Mouse (Mus musculus): ENCODE results near the gene Cxcl14.

Cxcl14 gene

DNA sequence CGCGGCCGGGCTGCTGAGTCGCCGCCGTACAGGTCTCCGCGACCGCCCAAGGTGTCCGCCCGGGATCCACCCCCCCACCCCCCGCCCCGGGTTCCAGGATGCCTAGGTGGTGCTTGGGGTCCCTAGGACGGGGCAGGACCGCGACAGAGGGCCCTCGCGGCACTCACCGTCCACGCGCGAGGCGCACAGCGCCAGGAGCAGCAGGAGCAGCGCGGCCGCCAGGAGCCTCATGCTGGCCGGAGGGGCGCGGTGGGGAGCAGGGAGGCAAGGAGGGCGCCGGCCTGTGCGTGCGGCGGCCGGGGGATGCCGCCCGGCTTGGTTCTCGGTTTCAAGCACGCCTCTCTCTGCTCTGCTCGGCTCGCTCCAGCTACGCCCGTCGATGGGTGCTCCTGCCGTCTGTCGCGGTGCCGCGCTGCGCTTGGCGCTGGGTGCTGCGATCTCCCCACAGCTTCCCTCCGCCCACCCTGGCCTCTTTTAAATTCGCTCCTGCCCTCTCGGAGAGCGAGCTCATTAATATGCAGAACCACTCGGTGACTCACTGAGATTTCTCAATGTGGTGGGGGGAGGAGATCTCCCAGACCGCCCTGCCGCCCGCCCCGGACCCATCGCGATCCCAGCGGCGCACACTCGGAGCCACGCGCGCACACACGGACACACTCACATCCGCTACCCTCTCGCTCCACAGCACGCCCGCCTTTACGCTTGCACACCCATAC, at the start of gene Cxcl14:
Cxcl14 (minus strand) TSS at position 609 of the 716 bp plus-strand sequence.
- no peak for DNase-seq

DNA sequence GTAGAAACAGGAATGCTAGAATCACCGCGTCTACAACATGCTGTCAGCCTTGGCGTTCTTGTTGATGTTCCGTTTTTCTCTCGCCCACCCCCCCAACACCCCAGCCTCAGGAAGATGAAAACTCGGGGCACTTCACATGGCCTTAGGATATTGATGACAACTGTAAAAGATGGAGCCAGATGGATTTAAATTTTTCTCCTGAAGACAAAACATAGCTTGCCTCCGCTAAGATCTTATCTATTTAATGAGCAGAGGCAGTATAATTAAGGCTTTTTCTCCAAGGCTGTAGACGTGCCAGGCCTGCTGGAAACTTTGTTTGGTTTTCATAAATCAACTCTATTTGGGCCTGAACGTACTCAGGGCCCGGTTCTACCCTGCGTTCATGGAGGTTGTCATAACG, 48.0 kb upstream of the Cxcl14 start:
- DNase-seq = no peak

DNA sequence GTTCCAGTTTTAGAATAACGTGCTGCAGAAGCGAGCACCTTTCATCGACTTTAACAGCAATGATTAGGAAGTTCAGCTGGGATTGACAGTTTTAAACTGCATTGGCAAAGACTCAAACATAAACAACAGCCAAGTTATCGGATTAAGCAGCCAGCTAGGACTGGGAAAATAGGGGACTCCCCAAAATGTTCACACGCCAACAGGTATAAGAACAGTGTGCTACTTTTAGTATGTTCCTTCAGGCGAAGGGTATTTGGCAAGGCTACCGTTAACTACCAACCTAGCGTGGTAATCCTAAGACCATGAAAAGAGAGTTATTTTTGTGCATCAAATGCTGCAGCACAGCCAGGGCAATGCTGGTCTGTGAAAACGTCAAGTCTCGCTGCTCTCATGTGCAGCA, 46.1 kb upstream of the Cxcl14 start:
- no peak for DNase-seq

DNA sequence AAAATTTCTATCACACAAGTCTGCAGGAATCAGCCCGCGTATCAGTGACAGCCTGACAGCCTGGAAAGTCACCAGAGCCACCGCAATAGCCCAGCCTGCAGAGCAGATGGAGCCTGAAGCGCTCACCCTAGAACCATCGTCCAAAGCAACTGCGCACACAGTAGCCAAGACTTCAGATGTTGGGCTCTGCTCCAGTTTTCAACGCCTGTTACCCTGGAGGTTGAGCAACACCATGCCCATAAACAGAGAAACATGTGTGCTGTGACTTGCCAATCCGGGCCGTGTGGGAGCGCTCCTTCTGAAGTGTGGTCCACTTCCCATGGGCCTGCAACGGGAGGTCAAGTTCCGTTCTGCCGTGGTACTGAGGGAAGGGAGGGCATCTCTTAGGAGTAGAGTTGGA, 44.2 kb upstream of the Cxcl14 start:
- no peak for DNase-seq

DNA sequence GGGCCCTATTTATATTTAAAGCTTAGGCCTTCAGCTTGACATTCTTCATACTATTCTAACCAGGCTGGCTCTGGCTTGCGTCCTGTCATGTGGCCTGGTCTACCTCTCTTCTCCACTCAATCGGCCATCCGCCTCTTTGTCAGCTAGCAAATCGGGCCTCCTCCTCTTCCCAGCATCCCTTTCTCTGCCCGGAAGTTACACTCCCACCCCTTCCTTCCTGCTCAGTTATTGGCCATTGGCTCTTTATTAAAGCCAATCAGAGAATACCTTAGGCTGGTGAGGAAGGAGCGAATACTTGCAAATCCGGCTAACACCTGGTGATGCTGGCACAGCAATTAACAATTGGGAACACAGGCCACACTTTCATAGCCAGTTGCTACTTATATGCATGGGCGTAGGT, 43.5 kb upstream of the Cxcl14 start:
- DNase-seq = no peak

DNA sequence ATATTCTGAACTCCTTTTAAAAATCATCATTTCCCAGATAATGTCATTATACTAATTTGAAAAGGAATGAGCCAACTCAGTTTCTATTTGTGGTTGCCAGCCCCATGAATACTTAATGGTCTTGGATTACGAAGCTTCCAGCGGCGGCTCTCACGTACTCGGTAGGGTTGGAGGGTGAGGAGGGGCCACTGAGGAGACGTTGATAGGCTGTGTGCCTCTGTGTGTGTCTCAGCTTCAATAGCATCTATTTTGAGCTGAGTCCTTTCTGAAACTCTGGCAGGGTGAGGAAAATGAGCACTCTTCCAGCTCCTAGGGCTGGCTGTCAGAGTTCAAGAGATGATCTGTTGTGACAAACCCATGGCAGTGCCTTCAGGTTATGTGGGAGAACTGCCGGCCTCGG, 40.6 kb upstream of the Cxcl14 start:
- DNase-seq = no peak

DNA sequence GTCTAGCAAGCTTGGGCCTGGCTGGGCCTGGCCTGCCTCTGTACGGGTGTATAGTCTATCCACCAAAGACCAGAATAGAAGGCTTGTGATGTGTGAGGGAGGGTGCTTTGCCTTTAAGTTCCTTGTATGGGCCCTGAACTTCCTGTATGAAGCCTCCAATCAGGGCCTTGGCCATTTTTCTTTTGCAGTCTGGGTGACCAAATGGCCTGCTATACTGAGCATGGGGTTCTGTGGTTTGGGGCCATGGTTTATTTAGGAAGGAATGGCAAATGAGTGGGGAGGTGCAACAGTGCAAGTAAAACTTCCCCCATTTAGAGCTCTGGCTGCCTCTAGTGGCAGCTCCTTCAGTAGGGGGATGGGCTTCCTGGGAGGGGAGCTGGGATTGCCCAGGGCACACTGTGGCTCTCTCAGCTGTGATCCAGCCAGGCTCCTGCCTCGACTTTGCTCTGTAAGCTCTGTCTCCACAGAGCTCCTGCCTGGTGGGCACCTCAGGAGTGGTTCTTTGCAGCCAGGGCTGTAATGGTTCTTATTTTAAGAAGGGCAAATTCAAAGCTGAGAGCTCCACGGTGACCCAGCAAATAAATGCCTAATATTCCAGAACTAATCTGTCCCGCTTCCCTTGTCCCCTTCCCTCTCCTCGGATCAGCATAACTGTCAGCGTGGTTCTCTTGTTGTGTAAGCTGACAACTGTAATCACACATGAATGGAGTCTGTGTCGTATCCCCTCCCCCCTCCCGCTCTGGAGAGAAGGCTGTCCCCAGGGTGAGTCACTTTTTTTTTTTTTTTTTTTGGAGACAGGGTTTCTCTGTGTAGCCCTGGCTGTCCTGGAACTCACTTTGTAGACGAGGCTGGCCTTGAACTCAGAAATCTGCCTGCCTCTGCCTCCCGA, 38.7 kb upstream of the Cxcl14 start:
- no peak for DNase-seq

DNA sequence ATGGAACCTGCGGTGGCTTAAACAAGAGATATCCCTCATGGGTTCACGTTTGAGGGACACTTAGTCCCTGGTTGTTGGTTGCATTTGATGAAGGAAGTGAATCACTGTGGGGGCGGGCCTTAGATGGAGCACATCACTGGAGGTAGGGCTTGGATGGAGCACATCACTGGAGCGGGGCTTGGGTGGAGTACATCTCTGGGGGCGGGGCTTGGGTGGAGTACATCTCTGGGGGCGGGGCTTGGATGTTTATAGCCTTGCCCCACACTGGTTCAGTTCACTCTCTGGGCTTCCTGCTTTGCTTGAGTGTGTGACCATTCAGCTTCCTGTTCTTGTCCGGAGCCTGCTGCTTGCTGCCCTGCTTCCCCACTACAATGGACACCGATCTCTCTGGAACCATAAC, 37.9 kb upstream of the Cxcl14 start:
- DNase-seq = no peak

DNA sequence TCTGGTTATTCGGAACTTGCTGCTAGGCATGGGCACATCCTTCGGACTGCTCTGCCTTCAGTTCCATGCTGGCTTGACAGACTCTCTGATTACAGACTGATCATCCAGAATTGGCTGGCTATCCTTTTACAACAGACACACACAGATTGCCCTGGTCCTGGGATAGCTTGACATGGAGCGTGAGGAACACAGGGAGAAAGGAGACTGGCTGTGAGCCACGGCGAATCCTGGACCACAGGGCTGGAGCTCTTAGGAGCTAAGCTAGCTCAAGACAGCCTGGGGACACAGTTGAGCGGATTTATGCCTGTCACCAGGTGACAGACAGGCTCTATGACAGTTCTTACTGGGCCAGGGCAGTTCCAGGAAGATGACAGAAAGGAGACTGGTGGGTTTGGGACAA, 36.0 kb upstream of the Cxcl14 start:
- no peak for DNase-seq

DNA sequence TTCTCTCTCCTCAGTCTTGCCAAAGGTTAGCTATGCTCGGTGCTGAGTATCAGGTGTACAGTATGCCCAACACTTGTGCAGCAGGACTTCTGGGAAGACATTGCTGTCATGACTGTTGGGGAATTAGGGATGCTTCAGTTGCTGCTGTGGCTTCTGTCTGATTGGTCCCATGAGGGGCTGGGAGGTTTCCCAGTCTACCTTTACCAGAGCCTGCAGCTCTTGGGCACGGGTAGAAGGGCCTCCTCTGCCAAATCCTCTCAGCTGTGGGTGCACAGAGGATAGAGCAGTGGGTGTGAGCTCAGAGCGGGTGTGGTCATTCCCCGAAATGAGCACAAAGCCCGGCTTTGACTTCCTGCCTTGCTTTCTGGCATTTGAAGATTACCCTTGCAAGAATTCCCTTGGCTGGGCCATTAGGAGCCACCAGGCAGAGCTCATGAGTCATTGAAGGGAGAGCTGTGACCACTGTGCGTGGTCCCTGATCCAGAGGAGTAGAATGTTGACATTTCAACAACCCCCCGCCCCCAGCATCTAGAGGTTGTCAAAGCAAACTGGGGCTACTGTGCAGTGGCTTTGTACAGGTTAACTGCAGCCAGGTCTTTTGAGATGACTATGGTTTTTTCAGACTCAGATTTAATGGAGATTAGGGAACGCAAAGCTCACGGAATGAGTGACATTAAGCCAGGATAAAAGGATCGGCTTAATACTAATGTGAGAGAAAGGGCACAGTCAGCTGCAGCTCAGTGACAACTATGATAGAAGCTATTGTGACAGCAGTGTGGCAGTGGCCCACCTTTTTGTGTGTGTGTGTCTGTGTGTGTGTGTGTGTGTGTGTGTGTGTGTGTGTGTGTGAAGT, 34.5 kb upstream of the Cxcl14 start:
- DNase-seq = no peak

DNA sequence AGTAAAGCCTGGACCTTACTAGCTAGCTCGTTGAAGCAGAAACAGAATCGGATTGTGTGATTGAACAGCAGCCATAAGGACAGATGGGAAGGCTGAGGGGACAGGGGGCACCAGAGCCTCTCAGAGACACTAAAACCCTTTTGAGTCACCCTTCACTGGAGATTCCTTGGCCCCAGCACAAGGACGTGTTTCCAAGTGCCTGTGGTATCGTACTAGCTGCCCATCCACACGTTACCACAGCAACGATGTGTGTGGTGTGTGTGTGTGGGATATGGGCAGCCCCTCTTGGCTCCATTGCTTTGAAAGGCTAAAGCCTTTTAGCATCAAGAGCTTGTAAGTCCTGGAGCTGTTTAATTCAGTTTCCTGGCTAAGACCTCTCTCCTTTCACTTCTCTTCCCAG, 33.4 kb upstream of the Cxcl14 start:
- DNase-seq = no peak

DNA sequence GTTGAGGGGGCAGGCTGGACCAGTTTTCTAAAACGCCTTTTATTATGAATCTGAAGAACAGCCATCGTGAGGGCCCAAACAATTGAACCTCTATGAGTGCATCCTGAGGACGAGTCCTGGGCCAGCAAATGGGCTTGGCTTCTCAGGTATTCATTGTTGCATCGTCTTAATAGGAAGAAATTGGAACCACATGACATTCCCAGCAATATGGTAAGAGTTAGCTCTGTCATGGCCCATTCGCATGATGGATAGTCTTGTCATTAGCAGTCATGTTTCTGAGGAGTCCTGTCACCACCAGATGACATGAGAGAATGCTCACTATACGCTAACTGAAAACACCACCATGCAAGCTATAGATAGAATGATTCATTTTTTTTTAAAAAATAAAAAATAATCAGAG, 32.8 kb upstream of the Cxcl14 start:
- no peak for DNase-seq

DNA sequence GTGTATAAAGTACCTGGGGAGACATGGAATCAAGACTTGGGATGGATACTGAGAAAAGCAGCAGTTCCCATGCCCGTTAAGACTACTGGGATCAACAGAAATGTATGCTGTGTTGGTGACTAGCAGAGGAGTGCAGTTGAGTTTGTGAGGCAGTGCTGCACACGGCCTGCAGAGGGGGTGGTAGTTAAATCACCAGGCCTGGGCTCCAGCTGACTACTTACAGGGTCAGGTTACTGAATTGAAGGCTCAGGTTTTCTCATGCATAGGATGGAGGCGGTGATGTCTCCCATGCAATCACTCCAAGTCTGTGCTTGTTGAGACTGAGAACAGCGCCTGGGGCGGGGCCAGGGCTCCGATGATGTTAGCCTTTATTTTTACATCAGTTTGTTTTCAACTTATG, 31.4 kb upstream of the Cxcl14 start:
- no peak for DNase-seq

DNA sequence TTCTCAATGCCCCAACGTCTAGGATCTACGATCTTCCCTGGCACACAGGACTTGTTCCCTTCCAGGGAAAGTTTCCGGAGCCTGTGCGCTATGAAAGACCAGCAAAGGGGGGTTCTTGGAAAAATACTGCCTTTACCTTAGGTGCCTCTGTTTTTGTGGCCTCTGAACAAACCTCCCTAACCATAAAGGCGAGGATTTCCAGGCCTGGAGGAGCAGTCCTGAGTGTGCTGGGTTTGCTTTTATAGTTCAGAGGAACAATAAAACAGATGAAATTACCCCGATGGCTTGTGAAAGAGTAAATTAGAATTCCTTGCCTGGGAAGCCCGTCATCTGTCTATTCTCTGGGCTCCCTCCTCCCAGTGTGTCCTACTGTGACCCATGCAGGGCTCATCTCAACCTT, 25.3 kb upstream of the Cxcl14 start:
- no peak for DNase-seq

DNA sequence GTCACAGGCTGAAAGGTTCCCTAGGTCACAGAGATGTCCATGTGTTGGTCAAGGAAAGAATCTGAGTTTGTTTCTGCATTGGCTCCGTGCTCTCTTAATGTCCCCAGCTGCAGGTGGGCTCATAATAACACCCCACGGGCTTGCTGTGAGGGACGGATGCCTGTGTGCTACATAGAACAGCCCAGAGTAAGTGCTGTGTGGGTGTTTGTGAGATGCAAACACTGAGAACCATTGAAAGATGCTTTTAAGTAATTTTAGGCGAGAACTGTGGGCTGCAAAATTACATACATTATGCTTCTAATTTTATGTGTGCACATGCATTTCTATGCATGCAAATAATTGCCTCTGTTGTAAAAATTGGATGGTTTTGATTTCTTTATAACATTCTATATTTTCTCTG, 20.6 kb upstream of the Cxcl14 start:
- DNase-seq = no peak

DNA sequence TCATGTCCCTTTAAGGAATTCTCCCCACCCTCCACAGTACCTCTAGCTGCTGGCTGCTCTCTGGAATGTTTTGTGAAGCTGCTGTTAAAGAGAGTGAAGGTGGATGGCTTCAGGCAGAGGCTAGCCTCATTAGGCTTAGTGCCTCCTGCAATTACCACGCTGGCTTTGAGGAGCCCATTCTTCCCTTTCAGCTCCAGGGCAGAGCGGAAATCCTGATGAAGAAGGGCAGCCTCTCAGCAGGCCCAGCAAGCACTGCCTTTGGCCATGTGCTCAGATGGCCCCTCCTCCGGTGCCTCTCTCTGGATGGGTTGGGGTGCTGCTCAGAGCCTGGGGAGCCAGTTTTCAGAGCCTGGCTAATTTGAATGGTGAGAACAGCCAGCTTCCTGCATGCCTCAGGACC, 18.9 kb upstream of the Cxcl14 start:
- no peak for DNase-seq

DNA sequence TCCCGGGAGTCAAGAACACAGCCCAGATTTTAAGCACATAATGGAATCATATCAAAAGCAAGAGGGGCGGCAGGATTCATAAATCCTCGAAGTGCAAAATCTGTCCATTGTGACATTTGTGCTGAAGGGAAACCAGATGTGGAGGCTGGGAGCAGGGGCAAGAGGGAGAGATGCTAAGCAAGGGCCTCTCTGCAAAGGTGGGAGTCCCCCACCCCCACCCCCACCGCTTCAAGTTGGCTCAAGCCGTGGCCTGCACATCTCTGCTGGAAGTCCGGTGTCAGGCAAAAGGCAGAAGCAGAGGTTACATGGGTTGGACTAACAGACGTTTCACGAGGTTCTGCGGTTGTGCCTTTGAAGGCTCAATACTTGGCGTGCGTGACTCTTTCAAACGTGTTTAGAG, 8.7 kb upstream of the Cxcl14 start:
- no peak for DNase-seq

DNA sequence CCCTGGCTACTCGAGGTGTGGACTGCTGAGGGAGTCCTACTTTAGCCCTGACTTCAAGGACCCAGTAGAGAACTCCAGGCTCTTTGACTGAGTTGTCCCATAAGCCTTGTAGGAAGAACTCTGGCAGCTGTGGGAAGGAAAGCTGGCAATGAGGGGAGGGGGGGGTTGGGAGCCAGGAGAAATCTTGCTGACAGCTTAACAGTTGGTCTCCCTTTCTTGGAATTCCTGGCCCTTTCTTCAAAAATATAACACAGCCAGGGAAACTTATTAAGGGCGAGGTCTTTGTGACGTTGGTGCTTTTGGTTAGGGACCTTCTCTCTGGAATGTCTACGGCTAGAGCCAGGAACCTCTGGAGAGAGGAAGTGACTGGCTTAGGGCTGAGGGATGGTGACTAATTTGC, 8.1 kb upstream of the Cxcl14 start:
- DNase-seq = no peak

DNA sequence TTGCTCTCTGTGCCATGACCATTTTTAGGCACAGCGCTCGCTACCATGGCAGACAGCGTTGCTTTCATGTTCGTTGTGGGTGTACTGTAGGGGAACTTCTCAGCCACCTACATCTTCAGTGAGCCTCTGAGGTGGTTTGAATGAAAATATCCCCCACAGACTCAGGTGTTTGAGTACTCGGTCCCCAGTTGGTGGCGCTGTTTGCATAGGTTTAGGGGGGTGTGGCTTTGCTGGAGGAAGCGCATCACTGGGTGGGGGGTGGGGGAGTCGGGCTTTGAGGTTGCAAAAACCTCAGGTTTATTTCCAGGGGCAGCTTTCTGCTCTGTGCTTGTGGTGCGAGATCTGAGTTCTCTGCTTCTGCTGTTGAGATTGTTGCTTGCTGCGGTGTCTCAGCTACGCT, 3.0 kb upstream of the Cxcl14 start:
- DNase-seq = no peak

DNA sequence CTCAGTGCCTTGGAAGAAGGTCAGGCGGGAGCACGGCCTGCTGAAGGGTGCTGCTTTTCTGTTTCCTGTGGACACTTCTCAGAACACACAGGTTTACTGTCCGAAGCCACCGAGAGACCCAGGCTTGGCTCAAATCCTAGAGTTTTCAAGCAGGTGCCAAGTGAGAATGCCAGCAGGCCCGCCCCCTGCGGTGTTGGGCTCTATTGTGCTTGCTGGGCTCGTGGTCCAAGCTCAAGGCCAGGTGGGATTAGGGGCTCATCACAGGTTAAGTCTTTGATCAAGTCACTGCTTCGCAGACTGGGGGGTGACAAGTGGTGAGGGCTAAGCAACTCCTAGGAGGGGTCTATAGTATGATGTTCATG, 289 bp upstream of the Cxcl14 start:
- DNase-seq = no peak

DNA sequence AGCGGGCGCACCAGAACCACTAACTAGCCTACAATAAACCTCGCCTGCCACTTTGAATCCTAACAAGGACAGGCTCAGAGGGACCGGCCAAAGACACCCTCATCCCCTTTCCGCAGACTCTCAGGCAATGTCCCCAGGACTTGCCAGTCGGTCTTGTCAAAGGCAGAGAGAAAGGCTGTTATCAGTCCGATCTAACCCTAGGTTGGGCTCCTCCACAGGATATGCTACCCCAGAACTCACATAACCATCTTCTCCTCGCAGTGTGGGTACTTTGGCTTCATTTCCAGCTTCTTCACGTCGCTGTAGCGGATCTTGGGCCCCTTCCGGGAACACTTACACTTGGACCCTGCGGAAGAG, 787 bp downstream of the Cxcl14 start:
- DNase-seq = no peak

DNA sequence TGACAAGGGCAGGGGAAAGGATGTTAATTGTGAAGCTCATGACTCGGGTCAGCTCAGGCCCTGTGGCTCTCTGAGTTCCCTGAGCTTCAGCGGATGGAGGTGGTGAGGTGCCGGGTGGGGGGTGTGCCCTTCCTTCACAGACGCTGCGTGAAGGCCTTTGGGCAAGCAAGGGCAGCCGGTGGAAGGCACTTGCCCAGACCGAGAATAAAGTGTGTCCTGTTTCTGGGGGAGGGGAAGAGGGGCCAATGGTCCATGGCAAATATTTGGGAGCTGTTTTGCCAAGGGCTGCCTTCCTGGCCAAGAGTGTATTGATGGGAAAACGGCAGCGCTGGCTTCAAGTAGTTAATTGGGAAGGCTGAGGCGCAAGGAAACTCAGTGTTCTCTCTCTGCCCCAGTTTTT, 1.4 kb downstream of the Cxcl14 start:
- no peak for DNase-seq

DNA sequence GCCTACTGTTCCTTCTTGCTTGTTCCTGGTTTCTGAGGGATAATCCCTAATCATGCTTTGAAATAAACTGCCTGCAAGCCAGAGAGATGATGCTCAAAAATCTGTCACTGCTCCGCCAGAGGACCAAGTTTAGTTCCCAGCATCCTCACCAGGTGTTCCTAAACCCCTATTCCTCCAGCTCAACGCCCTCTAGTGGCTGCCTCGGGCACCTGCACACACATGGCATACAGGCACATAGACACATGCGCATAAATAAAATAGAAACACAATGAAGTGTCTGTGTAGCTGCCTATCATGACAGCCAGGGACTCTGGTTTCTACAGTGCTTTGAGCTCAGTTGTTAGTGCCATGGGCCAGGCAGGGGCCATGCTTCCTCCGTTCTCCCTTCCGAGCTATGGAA, 6.4 kb downstream of the Cxcl14 start:
- DNase-seq = no peak

DNA sequence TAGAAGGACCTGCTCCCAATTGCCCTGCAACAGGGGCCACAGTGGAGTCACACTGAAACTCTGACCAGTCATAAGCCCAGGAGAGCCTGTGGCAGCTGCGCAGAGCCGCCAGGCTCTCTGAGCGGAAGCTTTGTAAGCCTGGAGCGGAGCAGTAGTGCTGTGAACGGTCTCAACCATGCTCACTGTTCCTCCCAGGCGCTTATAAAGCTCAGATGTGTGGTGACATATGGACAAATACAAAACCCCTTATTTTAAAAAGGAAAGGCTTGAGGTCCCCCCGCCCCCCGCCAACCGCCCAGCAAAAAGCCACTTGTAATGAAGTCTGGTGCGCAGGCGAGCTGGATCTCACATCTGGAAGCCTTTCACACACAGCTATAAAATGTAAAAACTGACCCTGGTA, 7.1 kb downstream of the Cxcl14 start:
- DNase-seq = no peak

All from thymus, adult 18-20 months (tissue).